Mouse (Mus musculus): ENCODE results near the gene Asb2.

DNA sequence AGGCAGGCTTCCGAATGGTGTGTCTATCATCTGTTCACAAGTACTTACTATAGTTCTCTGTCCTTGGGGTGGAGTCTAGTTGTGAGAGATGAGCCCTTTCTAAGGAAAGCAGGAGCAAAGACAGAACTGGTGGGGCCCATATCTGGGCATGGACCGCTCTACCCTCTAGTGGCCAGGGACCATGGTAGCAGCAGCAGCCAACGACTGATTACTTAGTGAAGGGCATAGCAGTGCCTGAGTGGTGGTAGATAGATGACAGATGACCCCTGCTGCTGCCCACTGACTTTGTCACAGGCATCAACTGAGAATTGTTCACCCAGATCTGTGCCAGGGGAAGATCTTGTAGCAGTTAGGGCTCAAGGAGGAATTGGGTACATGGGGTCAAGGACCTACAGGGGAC, 33.0 kb downstream of the Asb2 start:
- TF ChIP-seq KAT2A (IDR thresholded peaks at IDR 0.05; ENCODE audit: insufficient replicate concordance, low read length), result no peak
- TF ChIP-seq CTCF (conservative IDR thresholded peaks at IDR 0.05 in 1 of 2, IDR thresholded peaks at IDR 0.05 in 1 of 2; ENCODE audit: low read depth in 2 of 2, low read length in 2 of 2), result peak; percentile 67 to 82
- no peak for TF ChIP-seq EP300 (IDR thresholded peaks at IDR 0.05; ENCODE audit: low read length)
- no peak for TF ChIP-seq POLR2AphosphoS2 (IDR thresholded peaks at IDR 0.05; ENCODE audit: low read depth, low read length)
- TF ChIP-seq POLR2A (IDR thresholded peaks at IDR 0.05; ENCODE audit: low read depth, low read length), result no peak
- TF ChIP-seq CHD2 (IDR thresholded peaks at IDR 0.05; ENCODE audit: low read length), result no peak
- TF ChIP-seq MYC (IDR thresholded peaks at IDR 0.05; ENCODE audit: low read depth, low read length), result no peak
- no peak for TF ChIP-seq ZKSCAN1 (IDR thresholded peaks at IDR 0.05; ENCODE audit: borderline replicate concordance, low read depth, low read length)
- no peak for TF ChIP-seq ZMIZ1 (IDR thresholded peaks at IDR 0.05; ENCODE audit: low read depth, low read length)
- peak; percentile 71 for TF ChIP-seq RAD21 (IDR thresholded peaks at IDR 0.05; ENCODE audit: low read depth, low read length)
